Mouse (Mus musculus): ENCODE measurements around the gene Mecp2. TPM values are rescaled to one million over a fixed set of nuclear protein-coding genes. Genes with fewer than 3 reads are reported as not detected.

Gene Mecp2
- polyA plus RNA-seq, 1 experiment: 14.1 TPM

DNA sequence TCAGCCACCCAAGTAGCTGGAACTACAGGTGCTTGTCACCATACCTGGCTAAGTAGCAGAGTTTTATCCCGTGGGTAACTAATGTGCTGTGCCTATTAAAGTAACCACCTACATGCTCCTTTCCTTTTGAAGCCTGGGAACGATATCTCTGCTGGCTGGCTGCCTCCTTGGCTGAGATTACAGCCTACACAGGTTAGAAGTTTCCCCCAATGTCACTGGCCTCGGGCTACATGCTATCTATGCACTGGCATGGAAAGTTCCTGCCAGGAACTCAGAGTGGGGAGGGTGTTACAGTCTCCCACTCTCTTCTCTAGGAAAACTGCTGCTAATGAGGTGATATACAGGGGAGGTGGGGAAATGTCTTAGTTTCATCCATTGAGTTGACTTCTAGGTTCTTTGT is 26.4 kb downstream of the Mecp2 start:
- WGBS: 77% methylated on average over 3 of the region's 3 CpGs
- DNase-seq: no peak
- Histone ChIP-seq H3K36me3 (ENCODE audit: control insufficient read depth, insufficient read depth, low read length) (no peaks in the 10 kb centered on the region), H3K4me1 (replicated peaks; ENCODE audit: control insufficient read depth, insufficient read depth, low read length) (no peaks in the 10 kb centered on the region), H3K4me3 (ENCODE audit: control insufficient read depth, insufficient read depth, low read length) (no peak overlapping the region), H3K27ac (ENCODE audit: control insufficient read depth, insufficient read depth, low read length) (no peak overlapping the region), H3K27me3 (ENCODE audit: control insufficient read depth, insufficient read depth, low read length) (no peaks in the 10 kb centered on the region)
- TF ChIP-seq CTCF (IDR thresholded peaks at IDR 0.05; ENCODE audit: borderline replicate concordance, control insufficient read depth, extremely low read depth, insufficient read depth, low read length, poor library complexity) (no peak), POLR2A (IDR thresholded peaks at IDR 0.05; ENCODE audit: control insufficient read depth, extremely low read depth, insufficient read depth, low read length, poor library complexity) (no peak)

- 68% methylated on average over 2 of the region's 2 CpGs for WGBS
- TF ChIP-seq POLR2A (IDR thresholded peaks at IDR 0.05; ENCODE audit: control insufficient read depth, extremely low read depth, insufficient read depth, low read length, poor library complexity) (no peak), CTCF (IDR thresholded peaks at IDR 0.05; ENCODE audit: borderline replicate concordance, control insufficient read depth, extremely low read depth, insufficient read depth, low read length, poor library complexity) (no peak)
- no peak overlapping the region for H3K4me3 ChIP-seq (ENCODE audit: control insufficient read depth, insufficient read depth, low read length)
- no peak for DNase-seq
- no peaks in the 10 kb centered on the region for H3K36me3 ChIP-seq (ENCODE audit: control insufficient read depth, insufficient read depth, low read length)
- H3K27me3 ChIP-seq (ENCODE audit: control insufficient read depth, insufficient read depth, low read length): no peaks in the 10 kb centered on the region
- H3K4me1 ChIP-seq (replicated peaks; ENCODE audit: control insufficient read depth, insufficient read depth, low read length): no peaks in the 10 kb centered on the region
- no peak overlapping the region for H3K27ac ChIP-seq (ENCODE audit: control insufficient read depth, insufficient read depth, low read length)
Observed at GRCm38 (mm10) chrX:74105916-74106315, 29.2 kb downstream of the Mecp2 start.

- Histone ChIP-seq H3K4me3 (ENCODE audit: control insufficient read depth, insufficient read depth, low read length) (no peak overlapping the region), H3K27ac (ENCODE audit: control insufficient read depth, insufficient read depth, low read length) (no peak overlapping the region), H3K27me3 (ENCODE audit: control insufficient read depth, insufficient read depth, low read length) (no peaks in the 10 kb centered on the region), H3K4me1 (replicated peaks; ENCODE audit: control insufficient read depth, insufficient read depth, low read length) (no peaks in the 10 kb centered on the region), H3K36me3 (ENCODE audit: control insufficient read depth, insufficient read depth, low read length) (no peaks in the 10 kb centered on the region)
- WGBS: 60% methylated on average over 4 of the region's 4 CpGs
- TF ChIP-seq CTCF (IDR thresholded peaks at IDR 0.05; ENCODE audit: borderline replicate concordance, control insufficient read depth, extremely low read depth, insufficient read depth, low read length, poor library complexity) (no peak), POLR2A (IDR thresholded peaks at IDR 0.05; ENCODE audit: control insufficient read depth, extremely low read depth, insufficient read depth, low read length, poor library complexity) (no peak)
- DNase-seq: no peak
Observed at GRCm38 (mm10) chrX:74103457-74104188, 31.5 kb downstream of the Mecp2 start.

DNA sequence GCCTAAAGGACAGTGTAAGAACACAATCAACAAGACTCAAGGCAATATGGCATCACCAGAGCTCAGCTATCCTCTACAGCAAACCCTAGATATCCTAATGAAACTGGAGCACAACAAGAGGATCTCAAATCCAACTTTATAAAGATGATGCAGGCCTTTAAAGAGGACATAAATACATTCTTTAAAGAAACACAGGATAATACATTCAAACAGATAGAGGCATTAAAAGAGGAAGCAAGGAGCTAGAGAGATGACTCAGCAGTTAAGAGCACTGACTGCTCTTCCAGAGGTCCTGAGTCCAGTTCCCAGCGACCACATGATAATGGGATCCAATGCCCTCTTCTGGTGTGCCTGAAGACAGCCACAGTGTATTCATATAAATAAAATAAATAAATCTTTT is 40.0 kb downstream of the Mecp2 start:
- no peaks in the 10 kb centered on the region for H3K4me1 ChIP-seq (replicated peaks; ENCODE audit: control insufficient read depth, insufficient read depth, low read length)
- TF ChIP-seq POLR2A (IDR thresholded peaks at IDR 0.05; ENCODE audit: control insufficient read depth, extremely low read depth, insufficient read depth, low read length, poor library complexity) (no peak), CTCF (IDR thresholded peaks at IDR 0.05; ENCODE audit: borderline replicate concordance, control insufficient read depth, extremely low read depth, insufficient read depth, low read length, poor library complexity) (no peak)
- 35% methylated on average over 1 of the region's 1 CpGs for WGBS
- no peak for DNase-seq
- H3K27ac ChIP-seq (ENCODE audit: control insufficient read depth, insufficient read depth, low read length): no peak overlapping the region
- H3K4me3 ChIP-seq (ENCODE audit: control insufficient read depth, insufficient read depth, low read length): no peak overlapping the region
- H3K27me3 ChIP-seq (ENCODE audit: control insufficient read depth, insufficient read depth, low read length): no peaks in the 10 kb centered on the region
- H3K36me3 ChIP-seq (ENCODE audit: control insufficient read depth, insufficient read depth, low read length): no peaks in the 10 kb centered on the region

DNA sequence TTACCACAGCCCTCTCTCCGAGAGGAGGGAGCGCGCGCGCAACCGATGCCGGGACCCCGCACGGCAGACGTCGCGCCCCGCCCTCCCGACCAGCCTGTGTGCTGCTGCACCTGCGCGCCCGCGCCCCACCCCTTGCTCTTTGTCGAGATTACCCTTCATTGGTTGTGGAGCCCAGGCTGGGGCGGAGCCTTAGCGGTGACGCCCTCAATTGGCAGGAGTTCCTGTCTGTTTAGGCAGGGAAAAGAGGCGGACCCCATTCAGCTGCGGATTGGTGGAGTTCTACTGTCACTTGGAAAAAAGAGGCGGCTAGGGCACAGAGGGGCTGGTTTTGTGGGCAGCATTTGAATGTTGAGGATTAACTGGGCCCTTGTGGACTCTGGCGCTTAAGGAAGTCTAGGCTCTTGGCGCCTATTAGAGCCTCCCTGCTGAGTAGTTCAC is 49.5 kb downstream of the Mecp2 start:
- no peak for TF ChIP-seq CTCF (IDR thresholded peaks at IDR 0.05; ENCODE audit: borderline replicate concordance, control insufficient read depth, extremely low read depth, insufficient read depth, low read length, poor library complexity)
- peak; percentile 37; the same call in 1 of the 2 replicates for TF ChIP-seq POLR2A (IDR thresholded peaks at IDR 0.05; ENCODE audit: control insufficient read depth, extremely low read depth, insufficient read depth, low read length, poor library complexity)
- peak; percentile 95 for DNase-seq
- Histone ChIP-seq H3K27ac (ENCODE audit: control insufficient read depth, insufficient read depth, low read length) (peak overlapping the region; percentile 41; the same call in 1 of the 2 replicates), H3K27me3 (ENCODE audit: control insufficient read depth, insufficient read depth, low read length) (no peaks in the 10 kb centered on the region), H3K4me1 (replicated peaks; ENCODE audit: control insufficient read depth, insufficient read depth, low read length) (peaks cover 2% of the 10 kb centered on the region; the same call in 1 of the 2 replicates), H3K4me3 (ENCODE audit: control insufficient read depth, insufficient read depth, low read length) (peak overlapping the region; percentile 87), H3K36me3 (ENCODE audit: control insufficient read depth, insufficient read depth, low read length) (no peaks in the 10 kb centered on the region)
- 2% methylated on average over 25 of the region's 27 CpGs for WGBS

GRCm38 (mm10) chrX:74084946-74085498 is 50.1 kb downstream of the Mecp2 start:
- TF ChIP-seq POLR2A (IDR thresholded peaks at IDR 0.05; ENCODE audit: control insufficient read depth, extremely low read depth, insufficient read depth, low read length, poor library complexity): no peak
- no peak for TF ChIP-seq CTCF (IDR thresholded peaks at IDR 0.05; ENCODE audit: borderline replicate concordance, control insufficient read depth, extremely low read depth, insufficient read depth, low read length, poor library complexity)
- Histone ChIP-seq H3K36me3 (ENCODE audit: control insufficient read depth, insufficient read depth, low read length) (no peaks in the 10 kb centered on the region), H3K27me3 (ENCODE audit: control insufficient read depth, insufficient read depth, low read length) (no peaks in the 10 kb centered on the region), H3K27ac (ENCODE audit: control insufficient read depth, insufficient read depth, low read length) (peak overlapping the region; percentile 75), H3K4me1 (replicated peaks; ENCODE audit: control insufficient read depth, insufficient read depth, low read length) (peaks cover 2% of the 10 kb centered on the region; the same call in 1 of the 2 replicates), H3K4me3 (ENCODE audit: control insufficient read depth, insufficient read depth, low read length) (peak overlapping the region; percentile 87)
- WGBS: under 1% methylated on average over 34 of the region's 56 CpGs
- DNase-seq: peak; percentile 73
